Mouse (Mus musculus) B cell, adult (primary cell): ENCODE data around the gene Cnbp. TPM values are rescaled to one million over a fixed set of nuclear protein-coding genes. Genes with fewer than 3 reads are reported as not detected.

Experiments
- total RNA-seq: library from RNA; stranded (reverse); gene quantifications from 4 replicates; pipeline ENCODE4 v1.2.4, GENCODE M21; 2023; ENCODE audit not compliant: inconsistent age

Cnbp gene
- total RNA-seq, result 577 to 630 TPM (median 588 TPM) in 4 replicates

DNA sequence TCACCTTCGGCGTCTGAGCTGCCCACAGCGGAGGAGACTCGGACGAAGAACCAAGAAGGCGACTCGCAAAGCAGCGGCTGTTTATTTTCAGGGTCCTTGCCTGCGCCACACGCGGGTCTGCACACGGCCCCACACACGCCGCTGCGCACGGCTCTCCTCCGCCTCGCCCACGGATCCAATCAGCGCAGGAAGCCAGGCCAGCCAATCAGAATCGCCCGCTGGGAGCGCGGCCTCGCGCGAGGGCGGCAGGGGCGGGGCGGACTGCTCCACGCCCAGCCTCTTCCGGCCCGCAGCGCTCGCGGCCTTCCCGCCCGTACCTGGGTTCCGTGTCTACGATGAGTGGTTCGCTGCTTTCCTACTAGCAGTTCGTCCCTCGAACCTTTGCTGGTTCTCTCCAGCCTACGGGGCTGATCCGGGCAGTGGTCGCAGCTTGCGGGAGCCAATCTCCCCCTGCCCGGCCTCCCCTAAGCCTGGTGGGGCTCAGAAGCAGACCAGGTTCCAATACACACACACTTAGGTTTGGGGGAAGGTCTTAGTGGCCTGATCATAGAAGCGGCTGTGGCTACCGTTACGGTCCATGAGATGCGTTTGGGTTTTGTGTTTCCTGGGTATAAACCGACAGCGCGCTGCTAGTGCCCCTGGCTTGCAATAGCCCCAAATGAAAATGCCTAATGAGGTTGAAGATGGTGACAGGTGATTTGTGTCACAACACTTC lies at the start of gene Cnbp:
Gene Cnbp, minus strand, starts transcription at position 207 of the 715 bp plus-strand sequence.

DNA sequence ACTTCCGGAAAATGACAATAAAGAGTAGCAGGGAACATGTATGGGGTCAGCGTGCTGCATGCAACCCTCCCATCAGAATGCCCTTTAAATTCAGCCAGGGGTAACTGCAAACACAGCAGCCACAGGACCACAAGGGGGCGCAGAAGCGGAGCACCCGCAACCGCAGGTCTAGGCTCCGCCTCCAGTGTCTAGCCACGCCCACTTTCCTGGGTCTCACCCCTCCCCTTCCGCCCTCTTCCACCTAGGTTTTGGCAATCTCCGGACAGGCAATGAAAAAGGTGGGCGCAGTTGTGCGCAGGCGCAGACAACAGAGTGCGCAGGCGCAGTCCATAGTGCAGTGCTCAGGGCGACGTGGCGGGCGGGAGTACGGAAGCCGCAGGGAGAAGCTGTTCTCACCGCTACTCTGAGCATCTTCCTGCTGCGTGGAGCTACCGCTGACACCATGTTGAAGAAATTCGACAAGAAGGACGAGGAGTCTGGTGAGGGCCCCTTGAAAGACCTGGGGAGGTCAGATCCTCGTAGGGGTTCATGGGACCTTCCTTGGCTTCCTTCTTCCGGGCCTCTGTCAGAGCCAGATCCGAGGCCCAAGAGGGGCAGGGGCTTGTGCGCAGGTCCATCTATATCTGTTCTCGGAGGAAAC lies 36.8 kb upstream of the Cnbp start, which contains the start of gene Copg1:
Gene Copg1, plus strand, starts transcription at position 221 of the 640 bp plus-strand sequence.

GRCm38 (mm10) chr6:87838551-87839197 lies 12.2 kb downstream of the Cnbp start, which contains the start of gene Isy1:
Gene Isy1, minus strand, starts transcription at chr6:87838798.

GRCm38 (mm10) chr6:87835695-87836094 lies 15.2 kb downstream of the Cnbp start, which contains the start of gene Gm45140:
Gene Gm45140, minus strand, starts transcription at chr6:87835795.

GRCm38 (mm10) chr6:87811675-87812338 lies 39.1 kb downstream of the Cnbp start, which contains the start of gene Rab43:
Gene Rab43, minus strand, starts transcription at chr6:87812164.

Other genes with a start within 250 kb of the Cnbp start
- gene Aplf, start 178.9 kb downstream of the Cnbp start, total RNA-seq, result 4.6 to 5.4 TPM (median 5.1 TPM) in 4 replicates
- gene Efcc1, start 120.2 kb downstream of the Cnbp start, total RNA-seq, result not detected in 4 replicates
- gene Gp9, start 73.0 kb downstream of the Cnbp start, total RNA-seq, result not detected in 4 replicates
- gene Rab43, start 38.9 kb downstream of the Cnbp start, total RNA-seq, result 38.7 to 63.6 TPM (median 58.1 TPM) in 4 replicates
- 3.3 to 9.1 TPM (median 5.8 TPM) in 4 replicates for gene Gm45140, start 15.3 kb downstream of the Cnbp start, total RNA-seq
- gene Isy1, start 12.3 kb downstream of the Cnbp start, total RNA-seq, result 88.7 to 106 TPM (median 102 TPM) in 4 replicates
- gene Copg1, start 36.7 kb upstream of the Cnbp start, total RNA-seq, result 135 to 152 TPM (median 137 TPM) in 4 replicates
- gene Hmces, start 62.8 kb upstream of the Cnbp start, total RNA-seq, result 104 to 116 TPM (median 110 TPM) in 4 replicates
- 1.3 to 2.3 TPM (median 1.7 TPM) in 4 replicates for gene H1fx, start 130.5 kb upstream of the Cnbp start, total RNA-seq
- gene Rab7, start 194.2 kb upstream of the Cnbp start, total RNA-seq, result 172 to 205 TPM (median 180 TPM) in 4 replicates
- gene Rpn1, start 233.4 kb upstream of the Cnbp start, total RNA-seq, result 96.8 to 137 TPM (median 108 TPM) in 4 replicates